Mouse (Mus musculus): ENCODE measurements at regions not wholly inside any gene's neighbourhood (a gene's known extent, or its start where the extent isn't known, plus 50 kb on each side); places are given as distances from the start of the nearest gene placed in this dataset.
"Not testable (repeated sequence)": the region's sequence is repeated elsewhere in the genome, so short reads cannot be mapped to it uniquely, and the experiment has no call there.

GRCm38 (mm10) chr12:71535831-71536230 lies 226.1 kb downstream of the Dact1 start:
- not testable (repeated sequence) for ATAC-seq (replicated peaks; ENCODE audit: insufficient number of reproducible peaks, low FRiP score, low TSS enrichment); H3K9me3 ChIP-seq (replicated peaks; ENCODE audit: control insufficient read depth, low read length); H3K36me3 ChIP-seq (ENCODE audit: control insufficient read depth, insufficient read depth, low read length); H3K4me3 ChIP-seq (ENCODE audit: low read depth, low read length); H3K4me2 ChIP-seq; H3K9ac ChIP-seq (ENCODE audit: low read depth, low read length); H3K27ac ChIP-seq (ENCODE audit: low read depth, low read length); H3K27me3 ChIP-seq (ENCODE audit: control insufficient read depth, insufficient read depth, low read length); H3K4me1 ChIP-seq (ENCODE audit: control insufficient read depth, insufficient read depth, low read length)
- WGBS (ENCODE audit: insufficient replicate concordance), result 76% methylated on average over 3 of the region's 3 CpGs

- no peak overlapping the region for H3K4me2 ChIP-seq
- no peak overlapping the region for H3K9ac ChIP-seq (ENCODE audit: low read depth, low read length)
- H3K4me3 ChIP-seq (ENCODE audit: low read depth, low read length), result no peak overlapping the region
- H3K27ac ChIP-seq (ENCODE audit: low read depth, low read length), result no peak overlapping the region
- no peaks in the 10 kb centered on the region for H3K36me3 ChIP-seq (ENCODE audit: control insufficient read depth, insufficient read depth, low read length)
- peaks cover 6% of the 10 kb centered on the region; the same call in 1 of the 2 replicates for H3K4me1 ChIP-seq (ENCODE audit: control insufficient read depth, insufficient read depth, low read length)
- no peak for ATAC-seq (replicated peaks; ENCODE audit: insufficient number of reproducible peaks, low FRiP score, low TSS enrichment)
- H3K9me3 ChIP-seq (replicated peaks; ENCODE audit: control insufficient read depth, low read length), result no peaks in the 10 kb centered on the region
- H3K27me3 ChIP-seq (ENCODE audit: control insufficient read depth, insufficient read depth, low read length), result no peaks in the 10 kb centered on the region
- 61% methylated on average over 7 of the region's 7 CpGs for WGBS (ENCODE audit: insufficient replicate concordance)
Observed at GRCm38 (mm10) chr12:71538691-71539090, 229.0 kb downstream of the Dact1 start.

- 84% methylated on average over 11 of the region's 11 CpGs for WGBS (ENCODE audit: insufficient replicate concordance)
- no peak overlapping the region for H3K9ac ChIP-seq (ENCODE audit: low read depth, low read length)
- no peaks in the 10 kb centered on the region for H3K9me3 ChIP-seq (replicated peaks; ENCODE audit: control insufficient read depth, low read length)
- H3K4me3 ChIP-seq (ENCODE audit: low read depth, low read length), result no peak overlapping the region
- no peaks in the 10 kb centered on the region for H3K27me3 ChIP-seq (ENCODE audit: control insufficient read depth, insufficient read depth, low read length)
- no peak for ATAC-seq (replicated peaks; ENCODE audit: insufficient number of reproducible peaks, low FRiP score, low TSS enrichment)
- no peaks in the 10 kb centered on the region for H3K36me3 ChIP-seq (ENCODE audit: control insufficient read depth, insufficient read depth, low read length)
- H3K27ac ChIP-seq (ENCODE audit: low read depth, low read length), result no peak overlapping the region
- H3K4me1 ChIP-seq (ENCODE audit: control insufficient read depth, insufficient read depth, low read length), result peaks cover 9% of the 10 kb centered on the region; the same call in 1 of the 2 replicates
- H3K4me2 ChIP-seq, result no peak overlapping the region
Observed at GRCm38 (mm10) chr12:71540279-71540678, 230.6 kb downstream of the Dact1 start.

- 65% methylated on average over 2 of the region's 2 CpGs for WGBS (ENCODE audit: insufficient replicate concordance)
- Histone ChIP-seq H3K9me3 (replicated peaks; ENCODE audit: control insufficient read depth, low read length) (no peaks in the 10 kb centered on the region), H3K36me3 (ENCODE audit: control insufficient read depth, insufficient read depth, low read length) (no peaks in the 10 kb centered on the region), H3K4me1 (ENCODE audit: control insufficient read depth, insufficient read depth, low read length) (peaks cover 9% of the 10 kb centered on the region; the same call in 1 of the 2 replicates), H3K4me3 (ENCODE audit: low read depth, low read length) (no peak overlapping the region), H3K27ac (ENCODE audit: low read depth, low read length) (no peak overlapping the region), H3K9ac (ENCODE audit: low read depth, low read length) (no peak overlapping the region), H3K4me2 (no peak overlapping the region), H3K27me3 (ENCODE audit: control insufficient read depth, insufficient read depth, low read length) (no peaks in the 10 kb centered on the region)
- no peak for ATAC-seq (replicated peaks; ENCODE audit: insufficient number of reproducible peaks, low FRiP score, low TSS enrichment)
Observed at GRCm38 (mm10) chr12:71541961-71542360, 232.3 kb downstream of the Dact1 start.

GRCm38 (mm10) chr12:71543571-71544119 lies 234.0 kb downstream of the Dact1 start:
- no peaks in the 10 kb centered on the region for H3K9me3 ChIP-seq (replicated peaks; ENCODE audit: control insufficient read depth, low read length)
- H3K4me1 ChIP-seq (ENCODE audit: control insufficient read depth, insufficient read depth, low read length), result peaks cover 9% of the 10 kb centered on the region; the same call in 1 of the 2 replicates
- H3K4me3 ChIP-seq (ENCODE audit: low read depth, low read length), result no peak overlapping the region
- H3K27me3 ChIP-seq (ENCODE audit: control insufficient read depth, insufficient read depth, low read length), result no peaks in the 10 kb centered on the region
- no peak for ATAC-seq (replicated peaks; ENCODE audit: insufficient number of reproducible peaks, low FRiP score, low TSS enrichment)
- H3K27ac ChIP-seq (ENCODE audit: low read depth, low read length), result no peak overlapping the region
- no peaks in the 10 kb centered on the region for H3K36me3 ChIP-seq (ENCODE audit: control insufficient read depth, insufficient read depth, low read length)
- WGBS (ENCODE audit: insufficient replicate concordance), result 54% methylated on average over 7 of the region's 7 CpGs
- no peak overlapping the region for H3K9ac ChIP-seq (ENCODE audit: low read depth, low read length)
- H3K4me2 ChIP-seq, result no peak overlapping the region

- Histone ChIP-seq H3K4me2 (no peak overlapping the region), H3K36me3 (ENCODE audit: control insufficient read depth, insufficient read depth, low read length) (no peaks in the 10 kb centered on the region)
- WGBS (ENCODE audit: insufficient replicate concordance), result 51% methylated on average over 8 of the region's 8 CpGs
Observed at GRCm38 (mm10) chr12:71544401-71545159, 234.9 kb downstream of the Dact1 start.

GRCm38 (mm10) chr12:71546523-71547265 lies 237.0 kb downstream of the Dact1 start:
- Histone ChIP-seq H3K27me3 (ENCODE audit: control insufficient read depth, insufficient read depth, low read length) (no peaks in the 10 kb centered on the region), H3K4me2 (no peak overlapping the region), H3K4me3 (ENCODE audit: low read depth, low read length) (no peak overlapping the region), H3K36me3 (ENCODE audit: control insufficient read depth, insufficient read depth, low read length) (no peaks in the 10 kb centered on the region), H3K4me1 (ENCODE audit: control insufficient read depth, insufficient read depth, low read length) (peaks cover 9% of the 10 kb centered on the region; the same call in 1 of the 2 replicates), H3K27ac (ENCODE audit: low read depth, low read length) (no peak overlapping the region), H3K9me3 (replicated peaks; ENCODE audit: control insufficient read depth, low read length) (no peaks in the 10 kb centered on the region), H3K9ac (ENCODE audit: low read depth, low read length) (no peak overlapping the region)
- 72% methylated on average over 9 of the region's 9 CpGs for WGBS (ENCODE audit: insufficient replicate concordance)
- ATAC-seq (replicated peaks; ENCODE audit: insufficient number of reproducible peaks, low FRiP score, low TSS enrichment), result no peak

More at GRCm38 (mm10) chr12:71544401-71545159, 234.9 kb downstream of the Dact1 start:
- Histone ChIP-seq H3K4me3 (ENCODE audit: low read depth, low read length) (no peak overlapping the region), H3K27ac (ENCODE audit: low read depth, low read length) (no peak overlapping the region), H3K9me3 (replicated peaks; ENCODE audit: control insufficient read depth, low read length) (no peaks in the 10 kb centered on the region), H3K27me3 (ENCODE audit: control insufficient read depth, insufficient read depth, low read length) (no peaks in the 10 kb centered on the region), H3K4me1 (ENCODE audit: control insufficient read depth, insufficient read depth, low read length) (peaks cover 9% of the 10 kb centered on the region; the same call in 1 of the 2 replicates), H3K9ac (ENCODE audit: low read depth, low read length) (no peak overlapping the region)
- no peak for ATAC-seq (replicated peaks; ENCODE audit: insufficient number of reproducible peaks, low FRiP score, low TSS enrichment)

GRCm38 (mm10) chr12:71549336-71549735 lies 239.7 kb downstream of the Dact1 start:
- Histone ChIP-seq H3K9me3 (replicated peaks; ENCODE audit: control insufficient read depth, low read length) (no peaks in the 10 kb centered on the region), H3K27me3 (ENCODE audit: control insufficient read depth, insufficient read depth, low read length) (no peaks in the 10 kb centered on the region), H3K4me3 (ENCODE audit: low read depth, low read length) (no peak overlapping the region), H3K9ac (ENCODE audit: low read depth, low read length) (no peak overlapping the region), H3K4me2 (no peak overlapping the region), H3K36me3 (ENCODE audit: control insufficient read depth, insufficient read depth, low read length) (no peaks in the 10 kb centered on the region), H3K4me1 (ENCODE audit: control insufficient read depth, insufficient read depth, low read length) (0 out of 2 replicates have a peak, but pooled peaks cover 2% of the 10 kb centered on the region), H3K27ac (ENCODE audit: low read depth, low read length) (no peak overlapping the region)
- 57% methylated on average over 6 of the region's 6 CpGs for WGBS (ENCODE audit: insufficient replicate concordance)
- ATAC-seq (replicated peaks; ENCODE audit: insufficient number of reproducible peaks, low FRiP score, low TSS enrichment), result no peak
